Mouse (Mus musculus): ENCODE data around the gene Zic4.

The Zic4 gene

GRCm38 (mm10) chr9:91381284-91382110 lies 19.3 kb downstream of the Zic4 start:
- DNase-seq = peak; percentile 92

GRCm38 (mm10) chr9:91382111-91382379 lies 19.8 kb downstream of the Zic4 start:
- DNase-seq = no peak

- DNase-seq = peak; percentile 69
These were observed 20.4 kb downstream of the Zic4 start for GRCm38 (mm10) chr9:91382471-91383255.

GRCm38 (mm10) chr9:91383441-91384135 lies 21.4 kb downstream of the Zic4 start:
- peak; percentile 74 for DNase-seq

GRCm38 (mm10) chr9:91384136-91384500 lies 21.9 kb downstream of the Zic4 start:
- DNase-seq = peak; percentile 51

- no peak for DNase-seq
These were observed 22.7 kb downstream of the Zic4 start for GRCm38 (mm10) chr9:91384693-91385560.

- no peak for DNase-seq
These were observed 23.6 kb downstream of the Zic4 start for GRCm38 (mm10) chr9:91385561-91386430.

- DNase-seq = peak; percentile 43
These were observed 24.3 kb downstream of the Zic4 start for GRCm38 (mm10) chr9:91386502-91386890.

- peak; percentile 37 for DNase-seq
These were observed 24.9 kb downstream of the Zic4 start for GRCm38 (mm10) chr9:91386891-91387739.

- DNase-seq = no peak
These were observed 25.5 kb downstream of the Zic4 start for GRCm38 (mm10) chr9:91387740-91388080.

- DNase-seq = no peak
These were observed 26.0 kb downstream of the Zic4 start for GRCm38 (mm10) chr9:91388173-91388572.

- no peak for DNase-seq
These were observed 31.3 kb downstream of the Zic4 start for GRCm38 (mm10) chr9:91393376-91394068.

- no peak for DNase-seq
These were observed 32.0 kb downstream of the Zic4 start for GRCm38 (mm10) chr9:91394211-91394646.

- no peak for DNase-seq
These were observed 33.0 kb downstream of the Zic4 start for GRCm38 (mm10) chr9:91395066-91395772.

GRCm38 (mm10) chr9:91399976-91400375 lies 37.8 kb downstream of the Zic4 start:
- no peak for DNase-seq

GRCm38 (mm10) chr9:91400482-91401093 lies 38.4 kb downstream of the Zic4 start:
- no peak for DNase-seq

- DNase-seq = no peak
These were observed 39.3 kb downstream of the Zic4 start for GRCm38 (mm10) chr9:91401471-91401870.

GRCm38 (mm10) chr9:91404229-91404628 lies 42.0 kb downstream of the Zic4 start:
- DNase-seq = no peak

All from cerebellum, adult 8-10 months (tissue).